ENCODE assay signal across 13 mouse cellular contexts in the genomic region with DNA sequence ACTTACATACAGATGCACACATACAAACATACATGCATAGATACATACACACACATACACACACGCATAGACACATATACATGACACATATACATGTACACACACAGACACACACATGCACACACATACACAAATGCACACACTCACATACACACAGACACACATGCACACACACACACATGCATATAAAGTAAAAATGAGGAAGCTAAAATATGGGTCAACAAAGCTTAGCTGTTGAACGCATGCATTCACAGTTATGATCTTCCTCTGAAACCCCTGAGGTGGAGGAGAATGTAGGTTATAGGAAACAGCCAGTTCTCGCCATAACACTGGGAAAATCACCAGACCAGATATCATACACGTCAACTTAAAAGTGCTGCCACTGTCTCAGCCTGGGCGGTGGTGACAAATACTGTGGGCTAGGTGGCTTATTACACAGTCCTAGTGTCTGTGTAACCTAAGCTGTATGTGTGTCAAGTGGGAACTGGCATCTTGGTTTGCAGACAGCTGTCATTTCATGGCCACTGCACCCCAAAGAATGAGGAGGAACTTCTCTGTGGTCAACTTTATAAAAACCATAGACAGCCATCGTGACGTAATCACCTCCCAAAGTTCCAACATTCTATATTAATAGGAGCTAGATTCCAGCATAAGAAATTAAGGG. TPM values are rescaled to one million over a fixed set of nuclear protein-coding genes. Genes with fewer than 3 reads are reported as not detected.
"Had no signal": no experiment of that assay in that cellular context is flagged by ENCODE, and none has a peak within 500 bp of the region (broad histone marks: within the 10 kb centered on the region; RNA-seq: fewer than 3 reads in every experiment).

No protein-coding gene starts in this region.

- DNase-seq: layer of hippocampus, adult 9-11 months; layer of hippocampus, postnatal 36 days; lung, postnatal 14 days; midbrain, embryonic 14.5 days; right cerebral cortex, postnatal 25 days; thymus, postnatal 4 days had no signal

- H3K4me1 ChIP-seq: limb, embryonic 10.5 days; liver, embryonic 15.5 days; lung, embryonic 15.5 days; neural tube, embryonic 12.5 days had no signal

- H3K4me3 ChIP-seq: limb, embryonic 10.5 days; liver, embryonic 15.5 days; lung, embryonic 15.5 days; neural tube, embryonic 12.5 days had no signal

- H3K9me3 ChIP-seq: limb, embryonic 10.5 days; liver, embryonic 15.5 days; lung, embryonic 15.5 days; neural tube, embryonic 12.5 days had no signal

- H3K27ac ChIP-seq: limb, embryonic 10.5 days; liver, embryonic 15.5 days; lung, embryonic 15.5 days; macrophage; neural tube, embryonic 12.5 days; stomach, postnatal 0 days had no signal

- H3K27me3 ChIP-seq: lung, embryonic 15.5 days; neural tube, embryonic 12.5 days had no signal

- H3K36me3 ChIP-seq: limb, embryonic 10.5 days; liver, embryonic 15.5 days; lung, embryonic 15.5 days; neural tube, embryonic 12.5 days had no signal

- H3K4me2 ChIP-seq: liver, embryonic 15.5 days; lung, embryonic 15.5 days; neural tube, embryonic 12.5 days had no signal

- H3K9ac ChIP-seq: liver, embryonic 15.5 days; lung, embryonic 15.5 days; neural tube, embryonic 12.5 days had no signal

RNA-seq across cellular contexts. Expression of a gene that starts 0.8 kb away (rescaled TPM):
- total RNA-seq: layer of hippocampus, adult 18-20 months; layer of hippocampus, postnatal 36 days had no signal
- polyA plus RNA-seq: limb, embryonic 10.5 days; macrophage; midbrain, embryonic 14.5 days; neural tube, embryonic 12.5 days had no signal
